Comparison of ENCODE assay signal across 8 mouse cellular contexts in genomic region chr9:112118411-112119105, GRCm38 (mm10).
DNase-seq lines count a peak whose midpoint lies in the region; ATAC-seq lines count a peak whose summit lies in the region.

No protein-coding gene starts in this region.

- H3K36me3 ChIP-seq in megakaryocyte, embryonic 14.5 days (replicated peaks; ENCODE audit: low read length), result peaks cover 73% of the 10 kb centered on the region
- no peaks in the 10 kb centered on the region for H3K36me3 ChIP-seq in limb, embryonic 15.5 days

- H3K9me3 ChIP-seq in megakaryocyte, embryonic 14.5 days, result no peaks in the 10 kb centered on the region
- H3K9me3 ChIP-seq in limb, embryonic 15.5 days, result no peaks in the 10 kb centered on the region

- no peak for ATAC-seq in megakaryocyte, adult 5-6 weeks (ENCODE audit: poor library complexity, severe bottlenecking)
- no peak for ATAC-seq in limb, embryonic 15.5 days (ENCODE audit: insufficient number of reproducible peaks, low FRiP score, low TSS enrichment, low read depth)
- no peak for ATAC-seq in erythroid progenitor cell, adult 5-6 weeks (replicated peaks; ENCODE audit: low FRiP score, poor library complexity, severe bottlenecking)

- H3K4me1 ChIP-seq in megakaryocyte, embryonic 14.5 days, result peaks cover 55% of the 10 kb centered on the region
- H3K4me1 ChIP-seq in limb, embryonic 15.5 days, result peaks cover 15% of the 10 kb centered on the region

- 4% methylated on average over 22 of the region's 22 CpGs for WGBS in limb, embryonic 15.5 days

- peak overlapping the region; percentile 28 for H3K9ac ChIP-seq in limb, embryonic 15.5 days

- H3K27ac ChIP-seq in limb, embryonic 15.5 days, result no peak overlapping the region

- peak overlapping the region; percentile 84 for H3K4me3 ChIP-seq in megakaryocyte, embryonic 14.5 days (replicated peaks)
- H3K4me3 ChIP-seq in limb, embryonic 15.5 days, result peak overlapping the region; percentile 26

- H3K4me2 ChIP-seq in limb, embryonic 15.5 days, result peak overlapping the region; percentile 51

- intact Hi-C loops in heart, postnatal 36 days (cut with DNase I), result no loop called here

- peak; percentile 73 for DNase-seq in embryo, embryonic 11 days
- DNase-seq in heart, postnatal 36 days, result peak; percentile 5 to 10
- DNase-seq in telencephalon, adult 2 months (ENCODE audit: low read depth, low spot score), result peak; percentile 72
- DNase-seq in gastrocnemius, postnatal 25 days, result no peak

- H3K27me3 ChIP-seq in megakaryocyte, embryonic 14.5 days (replicated peaks), result no peaks in the 10 kb centered on the region
- no peaks in the 10 kb centered on the region for H3K27me3 ChIP-seq in limb, embryonic 15.5 days
